Mouse (Mus musculus) testis, adult 2 months (tissue): ENCODE results near the gene Cdh23. TPM values are rescaled to one million over a fixed set of nuclear protein-coding genes. Genes with fewer than 3 reads are reported as not detected.
A peak's percentile ranks its signal among the peaks of the same experiment; 100 is the strongest.

Experiments
- H3K27ac ChIP-seq: fragments of 200-500 bp; 2 replicates; pipeline ENCODE4 v1.5.1; 2012; ENCODE audit warnings: low read depth, low read length; ENCODE audit not compliant: control insufficient read depth, insufficient read depth
- H3K27me3 ChIP-seq: fragments of 200-500 bp; 2 replicates; pipeline ENCODE4 v1.6.1; 2012; ENCODE audit warnings: mild to moderate bottlenecking, low read length, moderate library complexity; ENCODE audit not compliant: control insufficient read depth, insufficient read depth
- H3K36me3 ChIP-seq: fragments of 200-500 bp; 2 replicates; pipeline ENCODE4 v1.6.1; 2012; ENCODE audit warnings: mild to moderate bottlenecking, low read length; ENCODE audit not compliant: control insufficient read depth, insufficient read depth
- H3K4me1 ChIP-seq: fragments of 200-500 bp; 2 replicates; pipeline ENCODE4 v1.6.1; 2012; ENCODE audit warnings: low read length; ENCODE audit not compliant: control insufficient read depth, insufficient read depth
- H3K4me3 ChIP-seq: fragments of 200-500 bp; 2 replicates; pipeline ENCODE4 v1.5.1; 2012; ENCODE audit warnings: low read depth, mild to moderate bottlenecking, low read length, moderate library complexity, mixed read lengths; ENCODE audit not compliant: control insufficient read depth
- CTCF ChIP-seq: fragments of 200-500 bp; IDR thresholded peaks from 2 replicates; pipeline ENCODE4 v1.5.1; 2012; ENCODE audit warnings: low read depth, mild to moderate bottlenecking, inconsistent platforms, low read length, moderate library complexity; ENCODE audit not compliant: control insufficient read depth, insufficient read depth, insufficient replicate concordance
- POLR2A ChIP-seq: fragments of 200-500 bp; IDR thresholded peaks from 2 replicates; pipeline ENCODE4 v1.6.1; 2012; ENCODE audit warnings: low read depth, mild to moderate bottlenecking, inconsistent platforms, low read length, moderate library complexity; ENCODE audit not compliant: control insufficient read depth
- polyA plus RNA-seq: library from polyadenylated mRNA; depleted of rRNA; stranded (reverse); fragments of >200 nt; gene quantifications from 2 replicates; pipeline ENCODE4 v1.2.3, GENCODE M21; 2012

The Cdh23 gene
- polyA plus RNA-seq, 1 experiment = 34.4 TPM

GRCm38 (mm10) chr10:60273382-60273781 lies 422.9 kb downstream of the Cdh23 start:
- Histone ChIP-seq H3K36me3 (no peaks in the 10 kb centered on the region), H3K4me1 (0 out of 2 replicates have a peak, but pooled peaks cover 2% of the 10 kb centered on the region), H3K4me3 (no peak overlapping the region), H3K27me3 (no peaks in the 10 kb centered on the region), H3K27ac (no peak overlapping the region)
- TF ChIP-seq CTCF (no peak), POLR2A (no peak)

GRCm38 (mm10) chr10:60272241-60272640 lies 424.0 kb downstream of the Cdh23 start:
- Histone ChIP-seq H3K4me1 (0 out of 2 replicates have a peak, but pooled peaks cover 2% of the 10 kb centered on the region), H3K27ac (no peak overlapping the region)
- TF ChIP-seq POLR2A = no peak
- TF ChIP-seq CTCF = no peak

DNA sequence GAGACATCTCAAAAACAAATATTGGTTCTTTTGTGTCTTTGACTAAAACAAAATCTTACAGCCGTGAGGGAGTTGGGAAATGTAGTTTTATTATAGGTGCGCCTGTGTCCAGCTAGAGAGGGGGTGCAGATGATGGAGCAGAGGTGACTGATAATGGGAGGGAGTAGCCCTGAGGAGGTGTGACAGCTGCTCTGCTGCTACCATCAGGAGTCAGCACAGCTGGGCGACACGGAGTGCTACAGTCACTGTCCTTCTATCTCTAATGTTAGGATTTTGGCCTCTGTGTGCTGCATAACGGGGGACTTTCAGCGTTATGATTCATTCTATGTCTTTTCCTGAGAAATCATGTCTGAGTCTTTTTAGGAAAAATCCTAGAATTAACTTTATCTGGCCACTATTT lies 425.3 kb downstream of the Cdh23 start:
- Histone ChIP-seq H3K27ac (no peak overlapping the region), H3K4me1 (no peaks in the 10 kb centered on the region), H3K36me3 (no peaks in the 10 kb centered on the region), H3K27me3 (no peaks in the 10 kb centered on the region), H3K4me3 (no peak overlapping the region)
- TF ChIP-seq POLR2A (no peak), CTCF (no peak)

More at GRCm38 (mm10) chr10:60272241-60272640, 424.0 kb downstream of the Cdh23 start:
- Histone ChIP-seq H3K4me3 (no peak overlapping the region), H3K36me3 (no peaks in the 10 kb centered on the region), H3K27me3 (no peaks in the 10 kb centered on the region)

DNA sequence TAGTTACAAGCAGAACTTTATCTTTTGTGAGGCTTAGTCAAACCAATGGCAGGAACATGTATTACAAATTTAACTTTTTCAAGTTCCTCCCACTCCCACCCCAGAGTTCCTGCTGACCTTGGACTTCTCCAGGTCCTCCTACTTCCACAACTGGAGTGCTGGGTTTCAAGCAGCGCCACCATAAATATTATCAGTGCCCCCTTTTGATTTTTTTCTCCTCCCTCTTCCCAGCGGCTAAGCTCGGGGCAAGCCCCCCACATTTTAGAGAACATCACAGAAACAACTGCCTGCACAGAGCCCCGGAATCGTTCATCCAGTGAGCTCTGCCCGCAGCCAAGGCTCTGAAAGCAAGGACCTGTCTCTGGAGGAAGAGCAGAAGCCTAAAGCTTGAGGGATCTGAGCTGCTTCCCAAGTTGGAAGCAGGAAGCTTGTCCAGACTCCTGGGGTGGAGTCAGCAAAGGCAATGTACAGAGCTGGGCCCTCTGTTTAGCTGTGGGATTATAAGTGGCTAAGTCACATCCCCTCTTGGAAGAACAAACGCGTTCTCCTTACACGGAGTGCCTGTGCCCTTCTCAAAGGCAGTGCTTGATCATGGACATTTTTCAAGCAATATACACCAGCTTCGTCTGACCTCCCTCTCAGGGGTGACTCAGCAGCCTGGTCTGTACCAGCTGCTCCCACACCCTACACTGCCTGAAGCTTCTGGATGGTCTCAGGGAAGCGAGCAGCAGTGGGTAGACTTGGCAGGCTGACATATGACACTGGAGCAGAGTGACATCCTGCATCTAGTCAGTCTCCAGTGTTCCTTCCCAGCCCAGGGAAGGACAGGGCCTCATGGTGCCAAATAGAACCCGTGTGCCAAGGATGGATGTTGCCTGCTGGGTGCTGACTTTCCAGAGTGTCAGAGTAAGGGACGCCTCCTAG lies 426.9 kb downstream of the Cdh23 start:
- Histone ChIP-seq H3K4me1 (no peaks in the 10 kb centered on the region; the same call in 1 of the 2 replicates), H3K27ac (peak overlapping the region; percentile 75), H3K4me3 (no peak overlapping the region), H3K36me3 (no peaks in the 10 kb centered on the region), H3K27me3 (no peaks in the 10 kb centered on the region)
- TF ChIP-seq POLR2A = no peak
- no peak for TF ChIP-seq CTCF

DNA sequence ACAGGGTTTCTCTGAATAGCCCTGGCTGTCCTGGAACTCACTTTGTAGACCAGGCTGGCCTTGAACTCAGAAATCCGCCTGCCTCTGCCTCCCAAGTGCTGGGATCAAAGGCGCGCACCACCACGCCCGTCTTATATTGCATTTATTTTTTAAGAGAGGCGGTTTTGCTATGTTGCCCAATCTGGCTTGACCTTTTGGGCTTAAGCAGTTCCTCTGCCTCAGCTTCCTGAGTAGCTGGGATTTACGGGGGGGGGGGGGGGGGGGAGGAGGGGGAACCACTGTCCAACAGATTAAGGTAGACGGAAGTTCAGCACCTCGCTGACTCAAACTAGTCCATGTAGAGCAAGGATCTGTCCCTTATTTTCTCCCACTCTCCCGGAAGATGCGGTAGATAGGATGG lies 427.6 kb downstream of the Cdh23 start:
- H3K4me3 ChIP-seq = no peak overlapping the region
- H3K36me3 ChIP-seq = no peaks in the 10 kb centered on the region
- no peak for TF ChIP-seq POLR2A
- TF ChIP-seq CTCF = no peak
- no peaks in the 10 kb centered on the region; the same call in 1 of the 2 replicates for H3K4me1 ChIP-seq
- no peak overlapping the region for H3K27ac ChIP-seq
- H3K27me3 ChIP-seq = no peaks in the 10 kb centered on the region

- H3K27me3 ChIP-seq = no peaks in the 10 kb centered on the region
- no peak overlapping the region for H3K27ac ChIP-seq
- peaks cover 2% of the 10 kb centered on the region; the same call in 1 of the 2 replicates for H3K4me1 ChIP-seq
- no peaks in the 10 kb centered on the region for H3K36me3 ChIP-seq
- no peak for TF ChIP-seq CTCF
- no peak for TF ChIP-seq POLR2A
- H3K4me3 ChIP-seq = no peak overlapping the region
Observed at GRCm38 (mm10) chr10:60266842-60267401, 429.4 kb downstream of the Cdh23 start.

DNA sequence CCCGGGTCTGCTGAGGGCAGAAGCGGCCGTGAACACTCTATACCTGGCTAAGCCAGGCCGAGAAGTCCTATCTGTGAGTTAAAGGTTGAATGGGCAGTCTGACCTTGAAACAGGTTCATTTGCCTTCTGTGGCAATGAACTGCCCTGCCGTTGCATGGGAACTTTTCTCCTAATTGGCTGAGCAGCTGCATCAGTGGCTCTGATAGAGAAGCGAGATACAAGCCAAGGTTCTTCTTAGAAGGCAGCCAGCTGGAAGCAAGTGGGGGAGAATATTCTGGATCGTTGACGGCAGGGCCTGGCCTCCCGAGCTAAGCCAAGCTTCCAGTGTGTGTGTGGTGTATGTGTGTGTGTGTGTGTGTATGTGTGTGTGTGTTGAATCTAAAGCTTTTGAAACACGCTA lies 431.0 kb downstream of the Cdh23 start:
- Histone ChIP-seq H3K4me3 (no peak overlapping the region), H3K27ac (no peak overlapping the region), H3K27me3 (no peaks in the 10 kb centered on the region), H3K4me1 (peaks cover 2% of the 10 kb centered on the region; the same call in 1 of the 2 replicates), H3K36me3 (no peaks in the 10 kb centered on the region)
- TF ChIP-seq POLR2A (no peak), CTCF (no peak)

DNA sequence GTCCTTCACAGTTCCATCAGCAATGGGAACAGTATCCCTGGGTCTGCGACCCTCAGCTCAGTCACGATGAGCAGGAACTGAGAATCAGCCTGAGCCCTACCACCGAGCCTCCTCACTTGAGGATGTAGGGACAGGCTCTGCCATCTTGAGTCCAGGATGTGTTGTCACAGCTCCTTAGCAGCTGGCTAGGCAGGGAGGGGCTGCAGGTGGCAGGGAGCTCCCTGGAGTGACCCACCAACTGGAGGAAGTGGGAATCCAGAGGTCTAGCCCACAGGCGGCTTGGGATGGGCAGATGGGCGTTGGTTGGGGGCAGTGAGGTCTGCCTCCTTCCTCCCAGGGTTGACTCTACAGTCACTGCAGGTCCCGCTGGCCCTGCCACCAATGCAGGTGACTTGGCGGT lies 432.9 kb downstream of the Cdh23 start:
- Histone ChIP-seq H3K27me3 (no peaks in the 10 kb centered on the region), H3K36me3 (no peaks in the 10 kb centered on the region), H3K27ac (no peak overlapping the region), H3K4me1 (peaks cover 2% of the 10 kb centered on the region; the same call in 1 of the 2 replicates), H3K4me3 (no peak overlapping the region)
- TF ChIP-seq POLR2A (no peak), CTCF (no peak)
